In genomic region chr13:70586969-70587368, GRCm38 (mm10) we compare ENCODE assay signal across 8 mouse cellular contexts. TPM values are rescaled to one million over a fixed set of nuclear protein-coding genes. Genes with fewer than 3 reads are reported as not detected.
DNase-seq lines count a peak whose midpoint lies in the region.

No protein-coding gene starts in this region.

- intact Hi-C loops in heart, postnatal 36 days (cut with DNase I) = loop anchor here (5.0 to 10.0 kb wide), 3 partner anchors 772 to 895 kb away; partner anchors contain the start of gene Ube2ql1

- DNase-seq in heart, adult 8-10 months (ENCODE audit: low spot score) = peak; percentile 30
- no peak for DNase-seq in heart, adult 9 months (ENCODE audit: low spot score in 2 of 2)
- DNase-seq in NIH3T3 (ENCODE audit: low read depth) = peak; percentile 61
- peak; percentile 68 for DNase-seq in cerebellum, postnatal 36 days
- peak; percentile 17 to 54 for DNase-seq in heart, postnatal 36 days
- DNase-seq in layer of hippocampus, adult 18-20 months (ENCODE audit: low spot score in 2 of 2) = peak; percentile 60 to 82
- peak; percentile 52 for DNase-seq in lung, postnatal 36 days
- DNase-seq in right cerebral cortex, postnatal 4 days = peak; percentile 89

RNA-seq across cellular contexts. Expression of gene Ice1, which starts 50.5 kb away (rescaled TPM):
- total RNA-seq in heart, adult 8-10 months (2022) = 10 to 100 TPM; 24.3 to 30.9 (median 26.7) TPM
- 10 to 100 TPM; 25.6 to 27.2 TPM for total RNA-seq in heart, postnatal 36 days (2021)
- 10 to 100 TPM; 58.9 to 59.8 TPM for total RNA-seq in layer of hippocampus, adult 18-20 months (2021)

Comparison
In these comparisons a context has a peak if more than half of its experiments do, and no peak if none do; other contexts are left out.
1. DNase-seq: peak in heart, adult 8-10 months (single experiment), NIH3T3 (single experiment), cerebellum, postnatal 36 days (2 of 2), heart, postnatal 36 days (2 of 2), layer of hippocampus, adult 18-20 months (2 of 2), lung, postnatal 36 days (single experiment) and right cerebral cortex, postnatal 4 days (single experiment); none in heart, adult 9 months (0 of 2).